Mouse (Mus musculus) stomach, embryonic 15.5 days (tissue): Measurements from ENCODE around the gene Zeb2. TPM values are rescaled to one million over a fixed set of nuclear protein-coding genes. Genes with fewer than 3 reads are reported as not detected.

ENCODE experiments used
- ATAC-seq: fragments of 200-750 bp; cut with Nextera tagmentation; 2 replicates; pipeline ENCODE4 v1.8.0; 2017; ENCODE audit warnings: low read depth, moderate number of reproducible peaks, moderate TSS enrichment; ENCODE audit not compliant: insufficient read depth, low FRiP score
- H3K27ac ChIP-seq: fragments of 300-500 bp; sonication (generic); 2 replicates; pipeline ENCODE4 v1.5.1; 2015; ENCODE audit warnings: mild to moderate bottlenecking, inconsistent platforms
- H3K27me3 ChIP-seq: fragments of 300-500 bp; sonication (generic); replicated peaks from 2 replicates; pipeline ENCODE4 v1.6.1; 2015; ENCODE audit warnings: inconsistent platforms
- H3K36me3 ChIP-seq: fragments of 300-500 bp; sonication (generic); 2 replicates; pipeline ENCODE4 v1.6.1; 2015; ENCODE audit warnings: inconsistent platforms
- H3K4me1 ChIP-seq: fragments of 300-500 bp; sonication (generic); 2 replicates; pipeline ENCODE4 v1.6.1; 2015; ENCODE audit warnings: inconsistent platforms
- H3K4me2 ChIP-seq: fragments of 300-500 bp; sonication (generic); 2 replicates; pipeline ENCODE4 v1.6.1; 2015; ENCODE audit warnings: mild to moderate bottlenecking, inconsistent platforms
- H3K4me3 ChIP-seq: fragments of 300-500 bp; sonication (generic); replicated peaks from 2 replicates; pipeline ENCODE4 v1.5.1; 2015; ENCODE audit warnings: inconsistent platforms
- H3K9ac ChIP-seq: fragments of 300-500 bp; sonication (generic); 2 replicates; pipeline ENCODE4 v1.6.1; 2015; ENCODE audit warnings: inconsistent platforms
- H3K9me3 ChIP-seq: fragments of 300-500 bp; sonication (generic); 2 replicates; pipeline ENCODE4 v1.6.1; 2016; ENCODE audit warnings: inconsistent platforms
- WGBS: fragments of 180-500 bp; shearing (Covaris S2); methylation state at CpG from one replicate; pipeline ENCODE4 v1.1.7; 2015; 5-methylcytosine and 5-hydroxymethylcytosine counted together
- polyA plus RNA-seq: library from polyadenylated mRNA; unstranded; fragments of >200 nt; fragmentation: Nextera tagmentation; extraction: Ambion mirVana; gene quantifications from 2 replicates; pipeline ENCODE4 v1.2.1, GENCODE M21; 2015

Zeb2 gene
- 46.5 and 49.9 TPM in 2 replicates for polyA plus RNA-seq

DNA sequence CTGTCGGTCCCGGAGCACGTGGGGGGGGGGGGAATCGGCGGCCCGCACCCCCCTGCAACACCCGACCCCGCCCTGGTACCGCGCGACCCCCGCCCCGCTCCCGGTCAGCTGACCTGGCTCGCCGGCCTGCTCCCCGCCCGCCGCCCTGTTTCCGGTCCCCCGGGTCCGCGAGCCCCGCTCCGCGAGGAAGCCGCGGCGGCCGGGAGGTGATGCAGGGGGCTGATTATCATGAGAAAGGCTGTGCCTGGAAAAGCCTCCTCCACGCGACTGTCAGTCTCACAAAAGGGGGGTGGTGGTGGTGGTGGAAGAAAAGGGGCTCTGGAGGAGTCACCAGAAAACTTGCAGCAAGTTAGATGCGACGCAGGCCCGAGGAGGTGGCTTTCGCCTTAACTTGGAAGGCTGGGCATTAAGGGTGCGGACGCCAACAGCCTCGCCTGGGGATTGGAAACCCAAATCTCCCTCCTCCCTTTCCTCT, at the start of gene Zeb2:
Gene Zeb2, minus strand, starts transcription at position 309 of the 475 bp plus-strand sequence.
- H3K9ac ChIP-seq = peak within 1 kb of the TSS; percentile 44; the same call in 1 of the 2 replicates
- ATAC-seq = peak; percentile 58; the same call in 1 of the 2 replicates
- peak within 1 kb of the TSS; percentile 90 for H3K27ac ChIP-seq
- no peaks in the 10 kb centered on the region for H3K4me1 ChIP-seq
- 0% methylated on average over 31 of the region's 39 CpGs for WGBS
- H3K9me3 ChIP-seq = no peaks in the 10 kb centered on the region
- peak within 1 kb of the TSS; percentile 55 for H3K4me3 ChIP-seq
- peak within 1 kb of the TSS; percentile 78 for H3K4me2 ChIP-seq
- H3K36me3 ChIP-seq = no peaks in the 10 kb centered on the region
- 0 out of 2 replicates have a peak, but pooled peaks cover 3% of the 10 kb centered on the region for H3K27me3 ChIP-seq

DNA sequence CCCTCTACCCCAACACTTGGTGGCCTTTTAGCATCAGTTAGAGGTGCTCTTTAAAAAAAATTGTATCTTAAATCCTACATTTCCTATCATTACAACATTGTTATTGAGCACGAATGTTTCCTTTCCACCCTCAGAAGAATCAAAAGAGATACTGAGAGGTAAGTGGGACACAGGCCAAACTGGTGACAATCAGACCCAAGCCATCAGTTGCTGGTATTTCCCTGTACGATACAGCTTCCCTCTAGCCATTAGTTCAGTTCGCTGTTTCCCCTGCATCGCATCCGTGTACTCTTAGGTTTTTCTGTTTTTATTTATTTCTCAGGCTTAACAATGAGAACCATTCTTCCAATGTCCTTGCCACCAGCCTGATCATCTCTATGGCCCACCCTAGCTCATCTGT, 41.6 kb upstream of the Zeb2 start:
- 95% methylated on average over 5 of the region's 5 CpGs for WGBS
- Histone ChIP-seq H3K4me1 (no peaks in the 10 kb centered on the region), H3K36me3 (no peaks in the 10 kb centered on the region), H3K4me3 (no peak overlapping the region), H3K27me3 (no peaks in the 10 kb centered on the region), H3K27ac (no peak overlapping the region), H3K4me2 (no peak overlapping the region), H3K9me3 (no peaks in the 10 kb centered on the region), H3K9ac (no peak overlapping the region)
- no peak for ATAC-seq

DNA sequence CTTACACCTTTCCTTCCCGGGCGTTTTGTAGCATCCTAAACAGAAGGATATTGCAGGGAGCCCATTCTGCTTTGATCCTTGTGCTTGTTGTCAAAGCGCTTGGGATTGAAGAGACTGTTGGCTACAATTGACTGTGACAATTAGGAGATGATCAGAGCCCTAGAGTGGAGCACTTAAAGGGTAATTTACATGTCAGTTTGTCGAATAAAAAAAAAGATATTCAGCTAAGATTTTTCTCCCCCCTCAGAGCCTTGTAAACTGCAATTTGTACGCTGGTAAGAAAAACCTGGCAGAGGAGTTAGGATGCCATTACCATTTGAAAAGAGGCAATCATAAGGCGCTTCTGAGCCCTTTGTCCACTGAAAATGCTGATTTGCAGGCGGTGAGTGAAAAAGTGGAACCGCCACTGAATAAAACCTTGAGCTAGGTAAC, 41.2 kb upstream of the Zeb2 start:
- 47% methylated on average over 8 of the region's 8 CpGs for WGBS
- no peak overlapping the region for H3K4me2 ChIP-seq
- no peaks in the 10 kb centered on the region for H3K27me3 ChIP-seq
- no peaks in the 10 kb centered on the region for H3K36me3 ChIP-seq
- H3K4me1 ChIP-seq = no peaks in the 10 kb centered on the region
- H3K4me3 ChIP-seq = no peak overlapping the region
- no peak overlapping the region for H3K9ac ChIP-seq
- no peaks in the 10 kb centered on the region for H3K9me3 ChIP-seq
- ATAC-seq = no peak
- H3K27ac ChIP-seq = no peak overlapping the region

DNA sequence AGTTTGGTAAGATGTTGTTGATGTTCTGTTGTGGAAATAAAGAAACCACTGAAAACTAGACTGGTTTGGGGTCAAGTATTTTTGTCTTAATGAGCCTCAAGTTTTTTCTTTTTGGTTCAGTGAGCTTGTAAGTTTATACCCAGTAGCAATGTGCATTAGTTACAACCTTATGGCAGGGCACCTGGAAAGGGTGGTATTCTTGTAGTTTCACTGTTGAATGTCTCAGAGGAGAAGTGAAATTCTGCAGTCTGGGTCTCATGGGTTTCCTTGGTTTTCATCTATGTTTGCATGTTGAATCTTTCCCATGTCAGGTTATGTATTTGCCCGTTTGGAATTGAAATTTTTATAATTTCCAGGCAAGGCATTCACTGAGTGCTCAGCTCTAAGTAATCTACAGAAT, 36.1 kb upstream of the Zeb2 start:
- 63% methylated on average over 1 of the region's 1 CpGs for WGBS

DNA sequence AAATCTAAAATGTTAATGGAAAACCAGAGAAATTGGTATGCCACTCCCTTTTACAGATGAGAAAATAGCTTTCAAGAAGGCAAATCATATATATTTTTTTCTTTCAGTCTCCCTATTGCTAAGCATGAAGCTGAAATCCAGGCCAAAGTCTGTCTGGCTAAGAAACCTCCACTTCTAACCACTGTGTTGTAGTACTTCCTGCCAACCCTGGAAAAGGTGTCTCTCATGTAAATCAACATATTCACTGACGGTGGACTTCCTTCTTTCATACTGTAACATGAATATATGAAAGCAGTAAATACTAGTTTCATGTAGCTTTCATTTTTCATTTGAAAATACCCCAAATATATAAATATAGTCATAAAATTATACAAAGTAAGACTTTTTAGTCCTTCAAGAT, 26.0 kb upstream of the Zeb2 start:
- Histone ChIP-seq H3K4me2 (no peak overlapping the region), H3K9ac (no peak overlapping the region), H3K27ac (no peak overlapping the region), H3K27me3 (no peaks in the 10 kb centered on the region), H3K4me1 (no peaks in the 10 kb centered on the region), H3K36me3 (no peaks in the 10 kb centered on the region), H3K9me3 (no peaks in the 10 kb centered on the region), H3K4me3 (no peak overlapping the region)
- 82% methylated on average over 1 of the region's 1 CpGs for WGBS
- no peak for ATAC-seq

More for the DNA sequence above, 36.1 kb upstream of the Zeb2 start:
- Histone ChIP-seq H3K9ac (no peak overlapping the region), H3K4me2 (no peak overlapping the region), H3K27me3 (no peaks in the 10 kb centered on the region), H3K4me3 (no peak overlapping the region), H3K36me3 (no peaks in the 10 kb centered on the region), H3K9me3 (no peaks in the 10 kb centered on the region), H3K4me1 (no peaks in the 10 kb centered on the region), H3K27ac (no peak overlapping the region)
- no peak for ATAC-seq

DNA sequence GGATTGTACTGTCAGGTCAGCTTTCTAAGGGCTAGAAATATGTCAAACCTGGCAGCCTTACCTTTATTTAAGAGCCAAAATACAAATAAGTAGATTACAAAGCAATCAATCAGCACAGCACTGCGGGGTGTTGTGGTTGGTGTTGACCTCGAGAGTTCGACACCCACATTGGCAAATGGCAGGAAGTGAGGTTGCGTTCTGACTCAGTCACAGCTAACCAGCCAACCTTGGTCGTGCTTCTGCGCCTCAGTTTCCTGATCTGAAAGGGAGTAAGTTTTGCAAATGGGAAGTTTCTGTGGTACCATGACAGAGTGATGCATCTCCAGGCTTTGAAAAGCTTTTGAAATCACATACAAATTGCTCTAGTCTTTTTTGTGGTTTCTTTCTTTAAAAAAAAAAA, 21.7 kb upstream of the Zeb2 start:
- no peak for ATAC-seq
- Histone ChIP-seq H3K36me3 (no peaks in the 10 kb centered on the region), H3K4me3 (no peak overlapping the region), H3K27me3 (no peaks in the 10 kb centered on the region), H3K4me2 (no peak overlapping the region), H3K4me1 (no peaks in the 10 kb centered on the region), H3K9me3 (no peaks in the 10 kb centered on the region), H3K9ac (no peak overlapping the region), H3K27ac (no peak overlapping the region)
- WGBS = 68% methylated on average over 6 of the region's 6 CpGs

DNA sequence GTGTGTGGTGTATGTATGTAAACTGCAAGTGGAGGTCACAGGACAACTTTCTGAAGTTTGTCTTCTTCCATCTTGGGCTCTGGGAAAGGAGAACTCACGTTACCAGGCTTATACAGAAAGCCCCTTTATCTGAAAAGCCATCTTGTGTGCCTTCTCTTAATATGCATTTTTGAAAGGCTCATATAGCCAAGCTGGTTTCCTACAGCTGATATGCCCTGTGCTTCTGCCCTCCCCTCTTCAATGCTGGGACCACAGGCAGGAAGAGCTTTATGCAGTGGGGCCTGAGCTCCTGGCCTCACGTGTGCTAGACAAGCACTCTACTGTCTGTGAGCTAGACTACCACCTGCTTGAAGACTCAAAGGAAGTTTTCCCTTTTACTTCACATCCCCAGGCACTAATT, 19.6 kb upstream of the Zeb2 start:
- no peaks in the 10 kb centered on the region for H3K9me3 ChIP-seq
- WGBS = 75% methylated on average over 2 of the region's 2 CpGs

DNA sequence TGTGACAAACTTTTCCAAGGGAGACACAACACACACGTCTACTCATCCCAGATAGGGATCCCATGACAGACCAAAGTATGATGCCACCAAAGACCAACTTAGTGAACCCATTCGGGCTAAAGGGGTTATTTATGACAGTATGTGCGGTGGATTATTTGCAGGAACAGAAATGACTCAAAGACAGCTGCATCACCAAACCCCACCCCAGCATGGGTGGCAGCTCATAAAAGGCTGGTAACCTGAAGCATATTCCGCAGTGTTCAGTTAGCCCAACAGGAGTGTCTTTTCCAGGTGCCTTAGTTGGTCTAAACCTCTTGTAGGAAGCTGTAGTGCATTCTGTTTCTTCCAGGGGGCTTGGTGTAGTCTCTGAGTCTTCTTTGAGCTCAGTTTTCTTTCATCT, 16.0 kb upstream of the Zeb2 start:
- no peak overlapping the region for H3K4me3 ChIP-seq
- H3K4me2 ChIP-seq = no peak overlapping the region
- no peaks in the 10 kb centered on the region for H3K9me3 ChIP-seq
- no peaks in the 10 kb centered on the region for H3K36me3 ChIP-seq
- H3K27ac ChIP-seq = no peak overlapping the region
- H3K27me3 ChIP-seq = no peaks in the 10 kb centered on the region
- no peak overlapping the region for H3K9ac ChIP-seq
- no peaks in the 10 kb centered on the region for H3K4me1 ChIP-seq
- 90% methylated on average over 4 of the region's 4 CpGs for WGBS
- no peak for ATAC-seq

More for the DNA sequence above, 19.6 kb upstream of the Zeb2 start:
- Histone ChIP-seq H3K4me2 (no peak overlapping the region), H3K27ac (no peak overlapping the region), H3K4me3 (no peak overlapping the region), H3K36me3 (no peaks in the 10 kb centered on the region), H3K27me3 (no peaks in the 10 kb centered on the region), H3K9ac (no peak overlapping the region), H3K4me1 (no peaks in the 10 kb centered on the region)
- ATAC-seq = no peak

DNA sequence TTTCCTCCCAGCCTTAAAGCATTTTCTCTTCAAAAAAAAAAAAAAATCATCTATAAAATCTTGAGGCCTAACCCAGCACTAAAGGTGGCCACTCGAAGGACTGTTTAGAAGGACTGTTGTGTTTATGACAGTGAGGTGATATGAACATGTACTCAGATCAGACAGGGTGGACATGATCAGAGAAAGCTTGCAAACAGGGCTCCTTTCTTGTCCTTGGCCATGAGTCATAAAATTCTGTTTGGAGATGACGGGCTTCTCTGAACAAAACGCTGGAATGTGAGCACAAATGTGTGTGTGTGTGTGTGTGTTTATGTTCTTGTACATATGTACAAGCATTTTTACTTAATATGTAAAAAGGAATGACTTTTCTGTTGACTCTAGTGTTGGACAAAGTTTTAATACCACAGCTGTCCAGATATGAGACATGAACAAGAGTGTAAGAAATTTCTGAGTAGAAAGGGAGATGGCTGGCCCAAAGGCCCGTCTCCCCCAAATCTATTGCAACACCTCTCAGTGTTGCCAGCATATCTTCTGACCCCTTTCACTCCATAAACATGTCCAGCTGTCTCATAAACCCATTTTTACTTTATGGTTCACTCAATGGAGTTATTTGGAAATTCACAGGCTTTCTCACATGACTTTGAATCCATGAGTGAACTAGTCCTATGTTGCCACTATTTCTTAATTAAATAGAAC, 13.4 kb upstream of the Zeb2 start:
- Histone ChIP-seq H3K36me3 (no peaks in the 10 kb centered on the region), H3K27me3 (no peaks in the 10 kb centered on the region), H3K4me3 (no peak overlapping the region), H3K4me1 (no peaks in the 10 kb centered on the region), H3K4me2 (no peak overlapping the region), H3K9me3 (no peaks in the 10 kb centered on the region), H3K9ac (no peak overlapping the region), H3K27ac (no peak overlapping the region)
- ATAC-seq = no peak
- 80% methylated on average over 4 of the region's 4 CpGs for WGBS

DNA sequence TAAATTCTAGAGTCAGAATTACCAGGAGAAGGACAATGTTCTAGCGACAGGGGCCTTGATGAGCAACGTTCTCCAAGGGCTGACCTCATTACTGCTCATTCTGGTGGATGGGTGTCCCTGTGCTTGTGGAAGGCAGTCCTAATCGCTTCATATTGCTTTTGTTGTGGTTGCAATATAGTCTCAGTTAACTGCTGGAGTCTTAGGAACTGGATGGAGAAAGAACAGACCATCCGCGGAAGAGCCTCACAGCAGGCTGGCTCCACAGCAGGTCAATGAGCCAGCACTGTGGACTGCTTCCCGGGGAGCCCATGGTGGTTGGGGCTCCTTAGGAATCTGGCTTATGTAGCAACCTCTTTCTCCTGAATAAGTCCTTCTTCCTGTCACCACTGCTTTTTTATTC, 12.4 kb upstream of the Zeb2 start:
- no peak overlapping the region for H3K4me3 ChIP-seq
- H3K9me3 ChIP-seq = no peaks in the 10 kb centered on the region
- H3K36me3 ChIP-seq = no peaks in the 10 kb centered on the region
- no peak overlapping the region for H3K9ac ChIP-seq
- H3K27me3 ChIP-seq = no peaks in the 10 kb centered on the region
- ATAC-seq = no peak
- WGBS = 58% methylated on average over 6 of the region's 6 CpGs
- H3K27ac ChIP-seq = no peak overlapping the region
- no peaks in the 10 kb centered on the region for H3K4me1 ChIP-seq
- no peak overlapping the region for H3K4me2 ChIP-seq

DNA sequence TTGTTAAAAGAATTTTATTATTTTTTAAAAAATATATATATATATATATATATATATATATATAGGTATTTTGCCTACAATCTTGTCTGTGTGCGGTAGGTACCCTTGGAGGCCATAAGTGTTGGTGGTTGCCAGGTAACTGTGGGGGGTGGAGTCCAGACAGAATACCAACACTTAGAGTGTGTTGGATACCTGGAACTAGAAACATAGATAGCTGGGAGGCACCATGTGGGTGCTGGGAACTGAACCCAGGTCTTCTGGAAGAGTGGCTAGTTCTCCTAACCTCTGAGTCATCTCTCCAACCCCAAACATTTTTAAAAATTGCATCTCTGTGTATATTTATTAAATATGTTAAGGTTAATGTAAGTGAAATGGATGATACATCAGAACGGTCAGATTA, 11.5 kb upstream of the Zeb2 start:
- 92% methylated on average over 2 of the region's 2 CpGs for WGBS
- Histone ChIP-seq H3K9ac (no peak overlapping the region), H3K27ac (no peak overlapping the region), H3K27me3 (no peaks in the 10 kb centered on the region), H3K4me3 (no peak overlapping the region), H3K4me2 (no peak overlapping the region), H3K36me3 (no peaks in the 10 kb centered on the region), H3K4me1 (no peaks in the 10 kb centered on the region), H3K9me3 (no peaks in the 10 kb centered on the region)
- ATAC-seq = no peak

DNA sequence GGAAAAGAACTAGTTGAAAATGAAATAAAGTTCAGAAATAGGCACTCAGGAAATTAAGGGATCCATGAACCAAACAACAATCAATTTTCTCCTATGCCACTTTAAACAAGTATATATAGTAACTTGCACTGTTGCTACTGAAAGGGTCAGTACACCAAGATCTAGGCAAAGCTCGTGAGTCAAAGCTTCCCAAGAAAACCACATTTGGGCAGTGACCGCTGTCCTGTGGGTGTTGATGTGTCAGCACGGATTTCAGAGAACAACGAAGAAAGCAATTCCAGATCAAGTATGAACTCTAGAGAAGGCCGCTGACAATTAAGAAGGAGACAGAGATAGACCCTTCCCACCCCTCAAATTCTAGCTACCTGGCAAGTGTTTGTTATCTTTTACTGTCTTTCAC, 9.2 kb upstream of the Zeb2 start:
- H3K36me3 ChIP-seq = no peaks in the 10 kb centered on the region

More for the DNA sequence above, 9.2 kb upstream of the Zeb2 start:
- no peak for ATAC-seq
- 86% methylated on average over 5 of the region's 5 CpGs for WGBS
- H3K4me1 ChIP-seq = no peaks in the 10 kb centered on the region
- no peaks in the 10 kb centered on the region for H3K9me3 ChIP-seq
- H3K9ac ChIP-seq = no peak overlapping the region
- H3K27ac ChIP-seq = no peak overlapping the region
- no peak overlapping the region for H3K4me3 ChIP-seq
- H3K27me3 ChIP-seq = no peaks in the 10 kb centered on the region
- no peak overlapping the region for H3K4me2 ChIP-seq
